Mouse (Mus musculus) hindbrain, embryonic 11.5 days (tissue): ENCODE data around the gene Rpl26. TPM values are rescaled to one million over a fixed set of nuclear protein-coding genes. Genes with fewer than 3 reads are reported as not detected.
A peak's percentile ranks its signal among the peaks of the same experiment; 100 is the strongest.

Source experiments
- ATAC-seq: fragments of 200-750 bp; cut with Nextera tagmentation; 2 replicates; pipeline ENCODE4 v1.8.0; 2017; ENCODE audit warnings: mild to moderate bottlenecking, moderate TSS enrichment, moderate library complexity; ENCODE audit not compliant: low FRiP score
- DNase-seq: peaks from one replicate; pipeline ENCODE4 v3.0.0-alpha.2; 2015; ENCODE audit warnings: low spot score
- H3K27ac ChIP-seq: fragments of 300-500 bp; sonication (generic); 2 replicates; pipeline ENCODE4 v1.5.1; 2014; ENCODE audit warnings: mild to moderate bottlenecking, low read depth, low read length
- H3K27me3 ChIP-seq: fragments of 300-500 bp; sonication (generic); 2 replicates; pipeline ENCODE4 v1.6.1; 2014; ENCODE audit warnings: mild to moderate bottlenecking, low read length, moderate library complexity, mixed read lengths; ENCODE audit not compliant: control insufficient read depth, insufficient read depth
- H3K36me3 ChIP-seq: fragments of 300-500 bp; sonication (generic); 2 replicates; pipeline ENCODE4 v1.6.1; 2014; ENCODE audit warnings: mild to moderate bottlenecking, low read length, moderate library complexity, mixed read lengths; ENCODE audit not compliant: control insufficient read depth, insufficient read depth
- H3K4me1 ChIP-seq: fragments of 300-500 bp; sonication (generic); replicated peaks from 2 replicates; pipeline ENCODE4 v1.6.1; 2014; ENCODE audit warnings: low read length, mixed read lengths; ENCODE audit not compliant: control insufficient read depth, insufficient read depth
- H3K4me2 ChIP-seq: fragments of 300-500 bp; sonication (generic); replicated peaks from 2 replicates; pipeline ENCODE4 v1.6.1; 2014; ENCODE audit warnings: mild to moderate bottlenecking, low read depth, low read length
- H3K4me3 ChIP-seq: fragments of 300-500 bp; sonication (generic); 2 replicates; pipeline ENCODE4 v1.5.1; 2014; ENCODE audit warnings: low read depth, low read length
- H3K9ac ChIP-seq: fragments of 300-500 bp; sonication (generic); 2 replicates; pipeline ENCODE4 v1.6.1; 2014; ENCODE audit warnings: low read depth, low read length
- H3K9me3 ChIP-seq: fragments of 300-500 bp; sonication (generic); 2 replicates; pipeline ENCODE4 v1.6.1; 2016; ENCODE audit warnings: low read length; ENCODE audit not compliant: control insufficient read depth
- WGBS: fragments of 180-500 bp; shearing (Covaris S2); extraction: QIAGEN DNeasy Blood & Tissue Kit; methylation state at CpG from one replicate; pipeline ENCODE4 v1.1.7; 2014; 5-methylcytosine and 5-hydroxymethylcytosine counted together
- polyA plus RNA-seq: library from polyadenylated mRNA; unstranded; fragments of >200 nt; fragmentation: Nextera tagmentation; extraction: Ambion mirVana; gene quantifications from 2 replicates; pipeline ENCODE4 v1.2.1, GENCODE M21; 2014

Rpl26 gene
- polyA plus RNA-seq, 1 experiment from 2014 or later = 854 TPM

DNA sequence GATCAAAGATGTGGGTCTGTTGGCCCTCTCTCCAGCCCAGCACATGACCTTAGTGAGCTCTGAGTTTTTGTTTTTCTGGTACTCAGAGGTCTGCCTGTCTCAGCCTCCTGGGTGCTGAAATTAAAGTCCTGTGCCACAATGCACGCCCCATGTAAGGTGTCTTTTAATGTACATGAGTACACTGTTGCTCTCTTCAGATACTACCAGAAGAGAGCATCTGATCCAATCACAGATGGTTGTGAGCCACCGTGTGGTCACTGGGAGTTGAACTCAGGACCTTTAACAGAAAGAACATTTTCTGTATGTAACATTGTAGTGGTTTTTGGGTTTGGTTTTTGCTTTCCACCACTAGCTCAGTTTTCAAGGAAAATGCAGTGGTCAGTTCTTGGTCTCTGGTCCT lies 2.4 kb downstream of the Rpl26 start:
- Histone ChIP-seq H3K9ac (no peak overlapping the region), H3K4me3 (no peak overlapping the region), H3K27me3 (no peaks in the 10 kb centered on the region), H3K9me3 (no peaks in the 10 kb centered on the region), H3K4me1 (no peaks in the 10 kb centered on the region; the same call in 1 of the 2 replicates), H3K36me3 (peaks cover 8% of the 10 kb centered on the region; the same call in 1 of the 2 replicates), H3K4me2 (no peak overlapping the region), H3K27ac (no peak overlapping the region)
- ATAC-seq (no peak), DNase-seq (no peak)
- WGBS = 88% methylated on average over 2 of the region's 2 CpGs

DNA sequence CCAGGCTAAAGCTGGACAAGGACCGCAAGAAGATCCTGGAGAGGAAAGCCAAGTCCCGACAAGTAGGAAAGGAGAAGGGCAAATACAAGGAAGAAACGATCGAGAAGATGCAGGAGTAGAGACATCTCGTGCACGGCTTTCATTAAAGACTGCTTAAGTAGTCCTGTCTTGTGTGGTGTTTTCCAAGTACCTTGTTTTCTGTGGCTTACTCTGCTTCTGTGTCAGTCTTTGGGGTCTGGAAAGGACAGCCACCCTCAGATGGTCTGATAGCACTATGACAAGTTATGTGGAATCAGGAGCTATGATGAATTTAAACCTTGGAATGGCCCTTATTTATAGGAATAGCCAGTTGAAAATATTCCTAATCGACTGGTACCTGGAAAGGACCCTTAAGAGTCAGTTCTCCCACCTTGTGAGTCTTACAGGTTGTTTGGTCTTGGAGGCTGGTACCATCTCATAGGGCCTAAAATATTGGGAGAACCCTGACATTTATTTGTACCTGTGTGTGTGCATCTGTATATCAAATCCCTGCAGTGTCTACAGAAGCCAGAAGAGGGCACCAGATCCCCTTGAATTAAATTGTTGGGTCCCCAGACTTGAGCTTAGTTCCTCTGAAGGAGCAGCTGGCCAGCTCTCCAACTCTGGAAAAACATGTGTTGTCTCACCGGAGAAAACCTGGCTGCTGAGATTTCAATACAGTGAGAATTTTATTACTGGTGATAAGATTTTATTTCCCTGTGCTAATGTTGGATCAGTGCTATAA lies 3.2 kb downstream of the Rpl26 start:
- WGBS = 95% methylated on average over 8 of the region's 8 CpGs
- no peak overlapping the region for H3K4me3 ChIP-seq
- peaks cover 8% of the 10 kb centered on the region; the same call in 1 of the 2 replicates for H3K36me3 ChIP-seq
- ATAC-seq = no peak
- no peaks in the 10 kb centered on the region for H3K9me3 ChIP-seq
- peak; percentile 88 for DNase-seq
- H3K4me2 ChIP-seq = no peak overlapping the region
- no peaks in the 10 kb centered on the region; the same call in 1 of the 2 replicates for H3K4me1 ChIP-seq
- no peak overlapping the region for H3K9ac ChIP-seq
- no peak overlapping the region for H3K27ac ChIP-seq
- H3K27me3 ChIP-seq = no peaks in the 10 kb centered on the region

DNA sequence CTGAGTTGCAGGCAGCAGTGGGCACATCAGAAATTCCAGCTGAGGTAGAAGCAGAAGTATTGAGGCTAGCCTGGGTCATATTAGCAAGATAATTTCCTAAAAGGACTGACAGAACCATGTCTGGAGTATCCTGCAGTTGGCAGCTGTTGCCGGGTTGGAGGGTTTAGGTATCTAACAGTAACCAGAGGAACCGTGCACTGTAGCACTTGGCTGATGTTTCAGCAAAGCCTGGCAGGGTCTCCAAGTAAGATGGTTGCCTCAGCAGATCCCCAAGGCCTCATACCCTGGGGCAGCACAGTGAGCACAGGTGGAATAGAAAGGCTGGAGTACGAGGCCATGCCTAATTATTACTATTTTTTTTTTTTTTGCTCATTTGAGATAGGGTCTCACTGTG lies 3.8 kb downstream of the Rpl26 start:
- Histone ChIP-seq H3K4me2 (no peak overlapping the region), H3K27me3 (no peaks in the 10 kb centered on the region), H3K9ac (no peak overlapping the region), H3K27ac (no peak overlapping the region), H3K4me3 (no peak overlapping the region), H3K9me3 (no peaks in the 10 kb centered on the region), H3K36me3 (peaks cover 8% of the 10 kb centered on the region; the same call in 1 of the 2 replicates), H3K4me1 (no peaks in the 10 kb centered on the region; the same call in 1 of the 2 replicates)
- 91% methylated on average over 3 of the region's 3 CpGs for WGBS
- DNase-seq = no peak
- no peak for ATAC-seq

DNA sequence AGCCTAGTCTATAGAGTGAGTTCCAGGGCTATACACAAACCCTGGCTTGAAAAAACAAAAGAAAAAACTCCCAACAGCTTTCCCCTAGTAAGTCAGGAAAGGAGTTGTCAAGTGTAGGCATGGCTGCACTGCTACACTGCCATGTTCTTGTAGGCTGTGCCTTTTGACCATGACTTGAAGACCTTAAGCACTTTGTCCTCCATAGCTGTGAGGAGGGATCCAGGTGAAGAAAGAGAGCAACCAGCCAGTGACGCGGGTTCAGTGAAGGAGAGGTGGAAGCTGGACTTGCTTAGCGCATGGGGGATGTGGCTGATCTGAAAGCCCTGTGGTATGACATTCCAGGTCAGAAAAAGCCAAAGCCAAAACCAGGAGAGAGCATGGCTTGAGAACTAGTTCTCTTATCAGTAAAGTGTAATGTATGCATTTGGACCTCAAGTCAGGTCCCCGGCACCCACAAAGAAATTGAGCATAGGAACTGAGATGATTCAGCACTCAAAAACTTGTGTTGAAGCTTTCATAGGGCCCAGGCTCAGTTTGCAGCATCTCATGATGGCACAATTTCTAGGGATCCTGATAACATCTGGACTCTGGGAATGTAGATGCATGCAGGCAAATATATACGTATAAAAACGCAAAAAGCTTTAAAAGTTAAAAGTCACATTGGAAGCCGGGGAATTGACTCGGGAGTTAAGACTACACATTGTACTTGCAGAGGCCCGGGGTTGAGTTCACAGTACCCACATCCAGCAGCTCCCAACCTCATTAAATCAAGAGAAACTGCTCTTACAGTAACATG lies 4.5 kb downstream of the Rpl26 start:
- Histone ChIP-seq H3K9me3 (no peaks in the 10 kb centered on the region), H3K9ac (no peak overlapping the region), H3K4me2 (no peak overlapping the region), H3K27me3 (no peaks in the 10 kb centered on the region), H3K4me1 (no peaks in the 10 kb centered on the region; the same call in 1 of the 2 replicates), H3K36me3 (peaks cover 8% of the 10 kb centered on the region; the same call in 1 of the 2 replicates), H3K27ac (no peak overlapping the region), H3K4me3 (no peak overlapping the region)
- WGBS = 90% methylated on average over 9 of the region's 9 CpGs
- ATAC-seq (no peak), DNase-seq (no peak)

DNA sequence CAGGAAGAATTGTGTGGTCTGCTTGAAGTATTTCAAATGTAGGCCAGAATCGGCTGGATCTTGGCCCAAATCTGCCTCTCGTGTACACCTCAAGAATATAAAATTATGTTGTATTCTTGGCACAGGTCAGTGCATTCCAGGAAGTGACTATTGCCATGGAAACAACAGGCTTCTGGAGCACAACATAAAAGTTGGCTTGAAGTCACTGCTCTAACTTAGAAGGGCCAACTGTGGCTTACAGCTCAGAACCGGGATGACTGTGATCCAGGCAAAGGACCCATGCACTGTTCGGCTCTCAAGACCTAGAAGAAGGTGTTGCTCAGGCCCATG lies 5.0 kb downstream of the Rpl26 start:
- Histone ChIP-seq H3K27ac (no peak overlapping the region), H3K9me3 (no peaks in the 10 kb centered on the region), H3K36me3 (peaks cover 8% of the 10 kb centered on the region; the same call in 1 of the 2 replicates), H3K4me3 (no peak overlapping the region), H3K4me2 (no peak overlapping the region), H3K27me3 (no peaks in the 10 kb centered on the region), H3K9ac (no peak overlapping the region), H3K4me1 (no peaks in the 10 kb centered on the region; the same call in 1 of the 2 replicates)
- ATAC-seq (no peak), DNase-seq (no peak)
- WGBS = 86% methylated on average over 4 of the region's 4 CpGs

DNA sequence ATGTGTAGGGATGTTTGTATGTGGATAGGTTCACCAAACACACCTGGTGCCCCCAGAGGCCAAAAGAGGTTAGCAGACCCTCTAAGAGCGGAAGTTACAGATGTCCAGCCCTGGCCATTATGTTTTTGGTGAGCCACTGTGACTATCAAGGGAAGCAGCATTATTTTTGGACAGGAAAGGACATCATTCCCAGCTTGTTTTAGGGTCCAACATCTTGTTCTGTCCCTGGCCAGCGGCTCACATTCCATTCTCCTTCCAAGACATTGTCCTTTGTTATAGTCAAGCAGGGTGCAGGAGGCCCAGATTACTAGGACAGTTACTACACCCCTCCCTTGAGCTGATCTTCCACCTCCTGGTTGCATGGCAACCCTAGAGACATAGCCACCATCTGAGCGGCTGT lies 5.9 kb downstream of the Rpl26 start:
- no peaks in the 10 kb centered on the region for H3K27me3 ChIP-seq
- H3K36me3 ChIP-seq = peaks cover 8% of the 10 kb centered on the region; the same call in 1 of the 2 replicates
- no peaks in the 10 kb centered on the region; the same call in 1 of the 2 replicates for H3K4me1 ChIP-seq
- no peak overlapping the region for H3K4me3 ChIP-seq
- 71% methylated on average over 3 of the region's 3 CpGs for WGBS
- ATAC-seq (no peak), DNase-seq (no peak)
- no peak overlapping the region for H3K27ac ChIP-seq
- H3K9ac ChIP-seq = no peak overlapping the region
- H3K4me2 ChIP-seq = no peak overlapping the region
- no peaks in the 10 kb centered on the region for H3K9me3 ChIP-seq

DNA sequence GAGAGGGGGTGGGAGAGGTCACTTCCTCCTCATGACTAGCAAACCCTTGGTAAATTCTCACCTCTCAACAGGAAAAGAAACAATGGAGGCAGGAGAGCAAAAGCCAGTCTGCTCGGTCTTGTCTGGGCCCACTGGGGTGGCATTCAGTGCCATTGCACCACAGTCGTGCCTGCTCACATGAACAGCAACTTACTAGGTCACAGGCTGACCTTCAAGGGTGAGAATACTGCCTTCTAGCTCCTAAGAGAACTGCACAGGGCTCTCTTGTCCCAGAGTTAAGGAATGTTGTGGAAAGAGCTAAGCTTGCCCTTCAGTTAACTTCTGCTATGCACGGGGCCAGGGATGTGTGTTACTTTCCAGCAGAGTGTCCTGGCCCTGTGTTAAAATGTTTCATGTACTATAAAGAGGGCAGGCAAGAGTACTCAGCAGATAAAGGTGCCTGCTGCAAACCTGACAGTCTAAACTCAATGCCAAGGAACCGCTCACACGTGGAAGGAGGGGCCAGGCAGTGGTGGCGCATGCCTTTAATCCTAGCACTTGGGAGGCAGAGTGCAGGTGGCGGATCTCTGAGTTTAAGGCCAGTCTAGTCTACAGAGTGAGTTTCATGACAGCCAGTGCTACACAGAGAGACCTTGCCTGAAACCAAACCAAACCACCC lies 7.6 kb downstream of the Rpl26 start:
- Histone ChIP-seq H3K4me2 (no peak overlapping the region), H3K27ac (no peak overlapping the region), H3K4me1 (no peaks in the 10 kb centered on the region), H3K9me3 (no peaks in the 10 kb centered on the region), H3K36me3 (peaks cover 6% of the 10 kb centered on the region; the same call in 1 of the 2 replicates), H3K27me3 (no peaks in the 10 kb centered on the region), H3K4me3 (no peak overlapping the region), H3K9ac (no peak overlapping the region)
- DNase-seq = no peak
- no peak for ATAC-seq
- WGBS = 53% methylated on average over 7 of the region's 7 CpGs

DNA sequence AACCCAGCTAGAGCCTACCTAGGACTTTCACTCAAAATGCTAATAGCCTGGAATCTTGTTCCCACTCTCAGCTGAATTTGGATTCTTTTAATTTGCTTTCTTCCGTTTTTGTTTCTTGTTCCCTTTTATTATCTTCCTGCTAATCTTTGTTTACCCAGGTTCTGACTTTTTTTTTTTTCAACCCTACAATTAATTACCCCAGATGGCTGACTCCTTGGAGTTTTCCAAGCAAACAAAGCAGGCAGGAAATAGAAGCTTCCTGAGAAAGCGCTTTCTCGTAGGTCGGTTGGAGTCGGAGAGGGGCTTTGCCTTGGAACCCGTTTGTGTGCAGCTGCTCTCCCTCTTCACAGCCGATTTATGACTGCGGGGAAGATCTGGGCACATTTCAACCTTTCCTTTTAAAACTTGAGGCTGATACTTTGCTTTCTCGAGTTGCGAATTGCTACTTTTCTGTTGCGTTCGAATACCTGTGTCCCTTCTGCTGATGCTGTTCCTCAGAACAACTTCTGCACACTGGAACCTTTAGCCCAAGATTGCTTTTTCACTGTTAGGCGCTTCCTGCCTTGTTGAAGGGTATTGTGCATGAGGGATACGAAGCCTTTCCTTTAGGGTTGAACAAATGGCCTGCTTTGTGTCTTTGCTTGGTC lies 10.3 kb downstream of the Rpl26 start:
- Histone ChIP-seq H3K4me3 (no peak overlapping the region), H3K9ac (no peak overlapping the region), H3K27me3 (no peaks in the 10 kb centered on the region), H3K4me2 (no peak overlapping the region), H3K27ac (no peak overlapping the region), H3K36me3 (no peaks in the 10 kb centered on the region), H3K9me3 (no peaks in the 10 kb centered on the region), H3K4me1 (no peaks in the 10 kb centered on the region)
- ATAC-seq = no peak
- WGBS = 74% methylated on average over 14 of the region's 14 CpGs
- no peak for DNase-seq
